Mouse (Mus musculus): ENCODE results near the gene Vmn1r113. TPM values are rescaled to one million over a fixed set of nuclear protein-coding genes. Genes with fewer than 3 reads are reported as not detected.
"Not testable (repeated sequence)": the region's sequence is repeated elsewhere in the genome, so short reads cannot be mapped to it uniquely, and the experiment has no call there.

Gene Vmn1r113
- not detected in 2 replicates for polyA plus RNA-seq (2014; fragmentation: Nextera tagmentation; extraction: Ambion mirVana)

DNA sequence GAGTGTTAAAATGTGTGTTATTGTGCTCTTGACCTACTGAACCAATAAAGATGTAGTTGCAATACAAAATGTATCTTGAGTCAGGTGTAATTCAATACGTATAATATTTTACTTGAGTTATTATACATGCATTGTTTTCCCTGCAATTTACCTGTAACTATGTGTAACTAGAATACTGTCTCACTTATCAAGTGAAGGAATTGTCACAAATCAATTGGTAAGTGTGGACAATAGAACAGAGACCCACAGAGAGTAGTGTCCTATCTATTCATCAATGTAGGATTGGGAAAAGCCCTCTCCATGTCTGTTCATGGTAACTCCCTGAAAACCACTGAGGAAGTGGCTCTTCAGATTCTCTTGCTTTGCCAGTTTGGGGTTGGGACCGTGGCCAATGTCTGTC is at the start of gene Vmn1r113:
TSS of gene Vmn1r113 (plus strand) at position 301 of the 400 bp plus-strand sequence.
- DNase-seq (ENCODE audit: low spot score); H3K27ac ChIP-seq (replicated peaks; ENCODE audit: low read depth, low read length); H3K27me3 ChIP-seq (ENCODE audit: control insufficient read depth, insufficient read depth, low read length); H3K36me3 ChIP-seq (ENCODE audit: control insufficient read depth, insufficient read depth, low read length); H3K9ac ChIP-seq (ENCODE audit: low read length); H3K4me1 ChIP-seq (ENCODE audit: control insufficient read depth, insufficient read depth, low read length); H3K4me2 ChIP-seq (ENCODE audit: low read depth, severe bottlenecking); H3K4me3 ChIP-seq (ENCODE audit: low read depth, low read length); ATAC-seq (ENCODE audit: insufficient number of reproducible peaks, low FRiP score, low TSS enrichment, low read depth); H3K9me3 ChIP-seq (ENCODE audit: control insufficient read depth, low read length): not testable (repeated sequence)
- WGBS, result 66% methylated on average over 2 of the region's 2 CpGs

DNA sequence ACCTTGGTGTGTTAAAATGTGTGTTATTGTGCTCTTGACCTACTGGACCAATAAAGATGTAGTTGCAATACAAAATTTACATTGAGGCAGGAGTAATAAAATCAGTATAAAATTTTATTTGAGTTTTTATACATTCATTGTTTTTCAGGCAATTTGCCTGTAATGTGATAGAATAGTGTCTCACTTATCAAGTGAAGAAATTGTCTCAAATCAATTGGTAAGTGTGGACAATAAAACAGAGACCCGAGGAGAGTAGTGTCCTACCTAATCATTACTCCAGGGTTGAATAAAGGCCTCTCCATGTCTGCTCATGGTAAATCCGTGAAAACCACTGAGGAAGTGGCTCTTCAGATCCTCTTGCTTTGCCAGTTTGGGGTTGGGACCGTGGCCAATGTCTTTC is 16.2 kb upstream of the Vmn1r113 start, which contains the start of gene Vmn1r112:
TSS of gene Vmn1r112 (plus strand) at position 301 of the 400 bp plus-strand sequence.
- ATAC-seq (ENCODE audit: insufficient number of reproducible peaks, low FRiP score, low TSS enrichment, low read depth); H3K9me3 ChIP-seq (ENCODE audit: control insufficient read depth, low read length); H3K4me3 ChIP-seq (ENCODE audit: low read depth, low read length); H3K36me3 ChIP-seq (ENCODE audit: control insufficient read depth, insufficient read depth, low read length); H3K9ac ChIP-seq (ENCODE audit: low read length); H3K4me2 ChIP-seq (ENCODE audit: low read depth, severe bottlenecking); H3K4me1 ChIP-seq (ENCODE audit: control insufficient read depth, insufficient read depth, low read length); H3K27me3 ChIP-seq (ENCODE audit: control insufficient read depth, insufficient read depth, low read length); H3K27ac ChIP-seq (replicated peaks; ENCODE audit: low read depth, low read length); DNase-seq (ENCODE audit: low spot score): not testable (repeated sequence)
- no CpG with 5 or more reads among the region's 3 CpGs for WGBS

DNA sequence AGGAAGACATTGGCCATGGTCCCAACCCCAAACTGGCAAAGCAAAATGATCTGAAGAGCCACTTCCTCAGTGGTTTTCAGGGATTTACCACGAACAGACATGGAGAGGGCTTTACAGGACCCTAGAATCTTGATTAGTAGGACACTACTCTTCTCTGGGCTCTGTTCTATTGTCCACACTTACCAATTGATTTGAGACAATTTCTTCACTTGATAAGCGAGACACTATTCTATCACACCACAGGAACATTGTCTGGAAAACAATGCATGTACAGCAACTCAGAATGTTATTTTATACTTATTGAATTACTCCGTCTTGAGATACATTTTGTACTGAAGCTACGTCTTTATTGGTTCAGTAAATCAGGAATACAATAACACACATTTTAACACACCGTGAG is 25.0 kb downstream of the Vmn1r113 start, which contains the start of gene Vmn1r114:
TSS of gene Vmn1r114 (minus strand) at position 101 of the 400 bp plus-strand sequence.
- H3K4me1 ChIP-seq (ENCODE audit: control insufficient read depth, insufficient read depth, low read length); H3K36me3 ChIP-seq (ENCODE audit: control insufficient read depth, insufficient read depth, low read length); H3K4me3 ChIP-seq (ENCODE audit: low read depth, low read length); DNase-seq (ENCODE audit: low spot score); H3K9me3 ChIP-seq (ENCODE audit: control insufficient read depth, low read length); H3K4me2 ChIP-seq (ENCODE audit: low read depth, severe bottlenecking); H3K27ac ChIP-seq (replicated peaks; ENCODE audit: low read depth, low read length); ATAC-seq (ENCODE audit: insufficient number of reproducible peaks, low FRiP score, low TSS enrichment, low read depth); H3K9ac ChIP-seq (ENCODE audit: low read length); H3K27me3 ChIP-seq (ENCODE audit: control insufficient read depth, insufficient read depth, low read length): not testable (repeated sequence)
- WGBS, result no CpG with 5 or more reads among the region's 5 CpGs

Other genes starting within 250 kb of the Vmn1r113 start
- gene Gm5726, start 241.5 kb upstream of the Vmn1r113 start, polyA plus RNA-seq (2014; fragmentation: Nextera tagmentation; extraction: Ambion mirVana), result not detected in 2 replicates
- not detected in 2 replicates for gene Gm4141, start 211.0 kb upstream of the Vmn1r113 start, polyA plus RNA-seq (2014; fragmentation: Nextera tagmentation; extraction: Ambion mirVana)
- not detected in 2 replicates for gene Gm4513, start 188.3 kb upstream of the Vmn1r113 start, polyA plus RNA-seq (2014; fragmentation: Nextera tagmentation; extraction: Ambion mirVana)
- not detected in 2 replicates for gene Vmn1r107, start 118.4 kb upstream of the Vmn1r113 start, polyA plus RNA-seq (2014; fragmentation: Nextera tagmentation; extraction: Ambion mirVana)
- gene Vmn1r111, start 84.1 kb upstream of the Vmn1r113 start, polyA plus RNA-seq (2014; fragmentation: Nextera tagmentation; extraction: Ambion mirVana), result not detected in 2 replicates
- not detected in 2 replicates for gene Gm10668, start 56.7 kb upstream of the Vmn1r113 start, polyA plus RNA-seq (2014; fragmentation: Nextera tagmentation; extraction: Ambion mirVana)
- gene Vmn1r112, start 16.1 kb upstream of the Vmn1r113 start, polyA plus RNA-seq (2014; fragmentation: Nextera tagmentation; extraction: Ambion mirVana), result not detected in 2 replicates
- gene Vmn1r114, start 24.9 kb downstream of the Vmn1r113 start, polyA plus RNA-seq (2014; fragmentation: Nextera tagmentation; extraction: Ambion mirVana), result not detected in 2 replicates
- not detected in 2 replicates for gene Vmn1r115, start 57.7 kb downstream of the Vmn1r113 start, polyA plus RNA-seq (2014; fragmentation: Nextera tagmentation; extraction: Ambion mirVana)
- gene Vmn1r116, start 85.0 kb downstream of the Vmn1r113 start, polyA plus RNA-seq (2014; fragmentation: Nextera tagmentation; extraction: Ambion mirVana), result not detected in 2 replicates
- gene Vmn1r117, start 96.8 kb downstream of the Vmn1r113 start, polyA plus RNA-seq (2014; fragmentation: Nextera tagmentation; extraction: Ambion mirVana), result not detected in 2 replicates
- not detected in 2 replicates for gene Vmn1r118, start 125.1 kb downstream of the Vmn1r113 start, polyA plus RNA-seq (2014; fragmentation: Nextera tagmentation; extraction: Ambion mirVana)
- gene Vmn1r119, start 225.2 kb downstream of the Vmn1r113 start, polyA plus RNA-seq (2014; fragmentation: Nextera tagmentation; extraction: Ambion mirVana), result not detected in 2 replicates

Data from limb, embryonic 11.5 days (tissue).